Mouse (Mus musculus): ENCODE results near the gene Wasf3. TPM values are rescaled to one million over a fixed set of nuclear protein-coding genes. Genes with fewer than 3 reads are reported as not detected.

Gene Wasf3
- total and polyA plus RNA-seq, 3 experiments: not detected

- Histone ChIP-seq H3K4me3 (ENCODE audit: control insufficient read depth in 1 of 2, insufficient read depth in 1 of 2, low read depth in 2 of 2, low read length in 2 of 2) (no peak overlapping the region), H3K27ac (ENCODE audit: control insufficient read depth, low read depth, low read length) (no peak overlapping the region)
- DNase-seq (ENCODE audit: low read depth, low spot score): no peak
Measured at GRCm38 (mm10) chr5:146370794-146371193, 14.0 kb upstream of the Wasf3 start.

GRCm38 (mm10) chr5:146373238-146373637, 11.5 kb upstream of the Wasf3 start:
- Histone ChIP-seq H3K79me2 (ENCODE audit: control insufficient read depth, insufficient read depth, low read length, poor library complexity) (no peaks in the 10 kb centered on the region), H3K36me3 (ENCODE audit: control insufficient read depth in 1 of 2, insufficient read depth in 2 of 2, low read length in 2 of 2) (no peaks in the 10 kb centered on the region), H3K4me3 (ENCODE audit: control insufficient read depth in 1 of 2, insufficient read depth in 1 of 2, low read depth in 2 of 2, low read length in 2 of 2) (no peak overlapping the region), H3K9me3 (replicated peaks; ENCODE audit: insufficient read depth, low read length) (no peaks in the 10 kb centered on the region), H3K27me3 (ENCODE audit: control insufficient read depth in 1 of 2, insufficient read depth in 2 of 2, low read length in 2 of 2) (no peaks in the 10 kb centered on the region), H3K27ac (ENCODE audit: control insufficient read depth, low read depth, low read length) (no peak overlapping the region), H3K4me1 (ENCODE audit: control insufficient read depth in 1 of 2, insufficient read depth in 2 of 2, low read length in 2 of 2) (no peaks in the 10 kb centered on the region), H3K9ac (ENCODE audit: control insufficient read depth, low read depth, low read length, poor library complexity, severe bottlenecking) (no peak overlapping the region)
- TF ChIP-seq EP300 (IDR thresholded peaks at IDR 0.05; ENCODE audit: low read depth in 1 of 2, low read length in 2 of 2) (no peak), ZKSCAN1 (IDR thresholded peaks at IDR 0.05; ENCODE audit: low read depth, low read length) (no peak), ZNF384 (IDR thresholded peaks at IDR 0.05; ENCODE audit: low read depth, low read length) (no peak), POLR2A (IDR thresholded peaks at IDR 0.05; ENCODE audit: control insufficient read depth in 1 of 2, insufficient read depth in 1 of 2, low read depth in 1 of 2, low read length in 2 of 2, poor library complexity in 1 of 2) (no peak), BHLHE40 (IDR thresholded peaks at IDR 0.05; ENCODE audit: borderline replicate concordance, low read depth, low read length) (no peak), MAFK (IDR thresholded peaks at IDR 0.05; ENCODE audit: borderline replicate concordance, low read depth, low read length) (no peak), GATA1 (IDR thresholded peaks at IDR 0.05; ENCODE audit: low read depth, low read length) (no peak), MAX (IDR thresholded peaks at IDR 0.05; ENCODE audit: low read length) (no peak), TAL1 (IDR thresholded peaks at IDR 0.05; ENCODE audit: low read length) (no peak), POLR2AphosphoS2 (IDR thresholded peaks at IDR 0.05; ENCODE audit: low read length) (no peak), USF2 (IDR thresholded peaks at IDR 0.05; ENCODE audit: borderline replicate concordance in 1 of 2, insufficient read depth in 1 of 2, low read depth in 1 of 2, low read length in 2 of 2) (no peak)
- DNase-seq (ENCODE audit: low read depth, low spot score): no peak

More at GRCm38 (mm10) chr5:146370794-146371193, 14.0 kb upstream of the Wasf3 start:
- no peaks in the 10 kb centered on the region for H3K27me3 ChIP-seq (ENCODE audit: control insufficient read depth in 1 of 2, insufficient read depth in 2 of 2, low read length in 2 of 2)
- no peaks in the 10 kb centered on the region for H3K36me3 ChIP-seq (ENCODE audit: control insufficient read depth in 1 of 2, insufficient read depth in 2 of 2, low read length in 2 of 2)
- TF ChIP-seq ELF1 (IDR thresholded peaks at IDR 0.05; ENCODE audit: low read depth, low read length) (no peak), HCFC1 (IDR thresholded peaks at IDR 0.05; ENCODE audit: low read depth, low read length) (no peak), RAD21 (IDR thresholded peaks at IDR 0.05; ENCODE audit: low read depth, low read length) (no peak), TBP (IDR thresholded peaks at IDR 0.05; ENCODE audit: low read depth, low read length) (no peak), ZNF384 (IDR thresholded peaks at IDR 0.05; ENCODE audit: low read depth, low read length) (no peak), NELFE (IDR thresholded peaks at IDR 0.05; ENCODE audit: low read depth, low read length) (no peak), BHLHE40 (IDR thresholded peaks at IDR 0.05; ENCODE audit: borderline replicate concordance, low read depth, low read length) (no peak), MEF2A (IDR thresholded peaks at IDR 0.05; ENCODE audit: extremely low read depth, insufficient replicate concordance, low read depth, low read length, poor library complexity, severe bottlenecking) (no peak), E2F4 (IDR thresholded peaks at IDR 0.05; ENCODE audit: borderline replicate concordance, low read depth, low read length) (no peak), TAL1 (IDR thresholded peaks at IDR 0.05; ENCODE audit: low read length) (no peak), MYB (IDR thresholded peaks at IDR 0.05; ENCODE audit: low read depth, low read length) (no peak), KAT2A (conservative IDR thresholded peaks at IDR 0.05; ENCODE audit: low read depth, low read length) (no peak), USF2 (IDR thresholded peaks at IDR 0.05; ENCODE audit: borderline replicate concordance in 1 of 2, insufficient read depth in 1 of 2, low read depth in 1 of 2, low read length in 2 of 2) (no peak), UBTF (IDR thresholded peaks at IDR 0.05; ENCODE audit: borderline replicate concordance, insufficient read depth, low read depth, low read length) (no peak), TCF12 (IDR thresholded peaks at IDR 0.05; ENCODE audit: low read depth, low read length) (no peak), POLR2AphosphoS2 (IDR thresholded peaks at IDR 0.05; ENCODE audit: low read length) (no peak), GATA1 (IDR thresholded peaks at IDR 0.05; ENCODE audit: low read depth, low read length) (no peak), MAX (IDR thresholded peaks at IDR 0.05; ENCODE audit: low read length) (no peak)
- H3K79me2 ChIP-seq (ENCODE audit: control insufficient read depth, insufficient read depth, low read length, poor library complexity): no peaks in the 10 kb centered on the region
- no peaks in the 10 kb centered on the region for H3K4me1 ChIP-seq (ENCODE audit: control insufficient read depth in 1 of 2, insufficient read depth in 2 of 2, low read length in 2 of 2)
- no peak overlapping the region for H3K9ac ChIP-seq (ENCODE audit: control insufficient read depth, low read depth, low read length, poor library complexity, severe bottlenecking)
- no peaks in the 10 kb centered on the region for H3K9me3 ChIP-seq (replicated peaks; ENCODE audit: insufficient read depth, low read length)
